Mouse (Mus musculus) heart, adult 8-10 months (tissue): ENCODE results near the gene Tm9sf1. TPM values are rescaled to one million over a fixed set of nuclear protein-coding genes. Genes with fewer than 3 reads are reported as not detected.

Experiments
- DNase-seq: peaks from one replicate; pipeline ENCODE4 v3.0.0; 2022; ENCODE audit warnings: low spot score
- total RNA-seq, 4 experiments: library from RNA; stranded (reverse); gene quantifications; 2 replicates each; pipeline ENCODE4 v1.2.4; 2022

Tm9sf1 gene
- total RNA-seq, 4 experiments from 2014 or later = 38.9 to 44.2 (median 40.8) TPM

- no peak for DNase-seq
Observed at GRCm38 (mm10) chr14:55634874-55635522, 8.6 kb downstream of the Tm9sf1 start.

GRCm38 (mm10) chr14:55629312-55629711 is 14.3 kb downstream of the Tm9sf1 start:
- DNase-seq = peak; percentile 45

- no peak for DNase-seq
Observed at GRCm38 (mm10) chr14:55628077-55628827, 15.4 kb downstream of the Tm9sf1 start.

- DNase-seq = no peak
Observed at GRCm38 (mm10) chr14:55618486-55619195, 25.0 kb downstream of the Tm9sf1 start.

- no peak for DNase-seq
Observed at GRCm38 (mm10) chr14:55617822-55618221, 25.8 kb downstream of the Tm9sf1 start, which contains the start of gene Rec8. Gene Rec8 (plus strand): TSS chr14:55618037.

- DNase-seq = no peak
Observed at GRCm38 (mm10) chr14:55616844-55617243, 26.8 kb downstream of the Tm9sf1 start.

- no peak for DNase-seq
Observed at GRCm38 (mm10) chr14:55615876-55616275, 27.7 kb downstream of the Tm9sf1 start.

GRCm38 (mm10) chr14:55614565-55615178 is 28.9 kb downstream of the Tm9sf1 start:
- DNase-seq = no peak

- no peak for DNase-seq
Observed at GRCm38 (mm10) chr14:55613346-55613745, 30.3 kb downstream of the Tm9sf1 start.

- DNase-seq = no peak
Observed at GRCm38 (mm10) chr14:55608339-55608738, 35.3 kb downstream of the Tm9sf1 start.

GRCm38 (mm10) chr14:55605743-55606459 is 37.7 kb downstream of the Tm9sf1 start:
- DNase-seq = no peak

GRCm38 (mm10) chr14:55604823-55605222 is 38.8 kb downstream of the Tm9sf1 start:
- DNase-seq = no peak

- peak; percentile 95 for DNase-seq
Observed at GRCm38 (mm10) chr14:55603633-55604576, 39.7 kb downstream of the Tm9sf1 start.

- no peak for DNase-seq
Observed at GRCm38 (mm10) chr14:55603271-55603632, 40.4 kb downstream of the Tm9sf1 start, which contains the start of gene Irf9. Gene Irf9 (plus strand): TSS chr14:55603571.

GRCm38 (mm10) chr14:55598521-55599390 is 44.9 kb downstream of the Tm9sf1 start:
- DNase-seq = no peak

GRCm38 (mm10) chr14:55596036-55596690 is 47.4 kb downstream of the Tm9sf1 start:
- no peak for DNase-seq

GRCm38 (mm10) chr14:55592226-55592625 is 51.4 kb downstream of the Tm9sf1 start:
- no peak for DNase-seq

- DNase-seq = peak; percentile 97
Observed at GRCm38 (mm10) chr14:55591331-55591891, 52.2 kb downstream of the Tm9sf1 start, which contains the start of gene Rnf31. Gene Rnf31 (plus strand): TSS chr14:55591708.
